Mouse (Mus musculus): ENCODE data around the gene Fdxr.

- no peak for TF ChIP-seq CTCF (IDR thresholded peaks at IDR 0.05; ENCODE audit: low read depth, low read length)
- TF ChIP-seq POLR2A (IDR thresholded peaks at IDR 0.05; ENCODE audit: extremely low read depth, insufficient read depth, low read length) = no peak
Observed at GRCm38 (mm10) chr11:115277604-115277975, 740 bp upstream of the Fdxr start.

Measured in liver, adult 2 months (tissue).